Mouse (Mus musculus): ENCODE results near the gene Tlr7. TPM values are rescaled to one million over a fixed set of nuclear protein-coding genes. Genes with fewer than 3 reads are reported as not detected.

Tlr7 gene
- polyA plus RNA-seq, 1 experiment from 2014 or later, result 0.33 TPM

DNA sequence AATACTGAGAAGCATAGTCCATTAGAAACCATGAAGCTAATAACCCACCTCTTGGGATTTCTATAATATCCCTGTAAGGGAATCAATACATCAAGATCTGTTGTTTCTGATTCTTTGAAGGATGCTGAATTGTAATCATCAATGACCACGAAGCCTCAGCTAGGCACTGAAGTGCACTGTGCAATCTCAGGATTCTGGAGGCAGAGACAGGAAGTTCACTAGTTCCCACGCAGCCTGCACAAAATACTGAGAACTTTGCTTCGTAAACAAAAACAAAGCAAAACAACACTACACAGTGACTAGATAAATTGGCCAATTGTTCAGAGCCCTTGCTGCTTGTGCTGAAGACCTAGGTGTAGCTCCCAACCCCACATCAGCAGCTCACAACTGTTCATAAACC is 11.5 kb upstream of the Tlr7 start:
- H3K4me3 ChIP-seq (ENCODE audit: low read depth, low read length), result no peak overlapping the region
- 80% methylated on average over 3 of the region's 3 CpGs for WGBS
- no peaks in the 10 kb centered on the region for H3K36me3 ChIP-seq (ENCODE audit: control insufficient read depth, insufficient read depth, low read length)
- no peak overlapping the region for H3K9ac ChIP-seq (ENCODE audit: low read depth, low read length)
- H3K27ac ChIP-seq (ENCODE audit: low read length), result no peak overlapping the region
- H3K9me3 ChIP-seq (replicated peaks; ENCODE audit: control insufficient read depth, low read length, poor library complexity, severe bottlenecking), result no peaks in the 10 kb centered on the region
- no peaks in the 10 kb centered on the region for H3K4me1 ChIP-seq (ENCODE audit: control insufficient read depth, insufficient read depth, low read length)
- no peak overlapping the region for H3K4me2 ChIP-seq (ENCODE audit: low read length)
- H3K27me3 ChIP-seq (ENCODE audit: control insufficient read depth, insufficient read depth, low read depth, low read length), result 0 out of 2 replicates have a peak, but pooled peaks cover 2% of the 10 kb centered on the region
- no peak for ATAC-seq

GRCm38 (mm10) chrX:167340190-167340589 is 9.8 kb upstream of the Tlr7 start:
- H3K4me1 ChIP-seq (ENCODE audit: control insufficient read depth, insufficient read depth, low read length), result no peaks in the 10 kb centered on the region
- H3K9me3 ChIP-seq (replicated peaks; ENCODE audit: control insufficient read depth, low read length, poor library complexity, severe bottlenecking), result no peaks in the 10 kb centered on the region
- no peak overlapping the region for H3K4me3 ChIP-seq (ENCODE audit: low read depth, low read length)
- ATAC-seq, result no peak
- no peaks in the 10 kb centered on the region for H3K36me3 ChIP-seq (ENCODE audit: control insufficient read depth, insufficient read depth, low read length)
- 90% methylated on average over 2 of the region's 2 CpGs for WGBS
- H3K9ac ChIP-seq (ENCODE audit: low read depth, low read length), result no peak overlapping the region
- H3K4me2 ChIP-seq (ENCODE audit: low read length), result no peak overlapping the region
- H3K27ac ChIP-seq (ENCODE audit: low read length), result no peak overlapping the region
- H3K27me3 ChIP-seq (ENCODE audit: control insufficient read depth, insufficient read depth, low read depth, low read length), result 0 out of 2 replicates have a peak, but pooled peaks cover 2% of the 10 kb centered on the region

- Histone ChIP-seq H3K4me3 (ENCODE audit: low read depth, low read length) (no peak overlapping the region), H3K36me3 (ENCODE audit: control insufficient read depth, insufficient read depth, low read length) (no peaks in the 10 kb centered on the region), H3K27ac (ENCODE audit: low read length) (no peak overlapping the region), H3K4me2 (ENCODE audit: low read length) (no peak overlapping the region), H3K4me1 (ENCODE audit: control insufficient read depth, insufficient read depth, low read length) (no peaks in the 10 kb centered on the region), H3K9me3 (replicated peaks; ENCODE audit: control insufficient read depth, low read length, poor library complexity, severe bottlenecking) (no peaks in the 10 kb centered on the region), H3K9ac (ENCODE audit: low read depth, low read length) (no peak overlapping the region), H3K27me3 (ENCODE audit: control insufficient read depth, insufficient read depth, low read depth, low read length) (0 out of 2 replicates have a peak, but pooled peaks cover 2% of the 10 kb centered on the region)
- WGBS, result 100% methylated on average over 1 of the region's 1 CpGs
- ATAC-seq, result no peak
Observed at GRCm38 (mm10) chrX:167337990-167338389, 7.6 kb upstream of the Tlr7 start.

DNA sequence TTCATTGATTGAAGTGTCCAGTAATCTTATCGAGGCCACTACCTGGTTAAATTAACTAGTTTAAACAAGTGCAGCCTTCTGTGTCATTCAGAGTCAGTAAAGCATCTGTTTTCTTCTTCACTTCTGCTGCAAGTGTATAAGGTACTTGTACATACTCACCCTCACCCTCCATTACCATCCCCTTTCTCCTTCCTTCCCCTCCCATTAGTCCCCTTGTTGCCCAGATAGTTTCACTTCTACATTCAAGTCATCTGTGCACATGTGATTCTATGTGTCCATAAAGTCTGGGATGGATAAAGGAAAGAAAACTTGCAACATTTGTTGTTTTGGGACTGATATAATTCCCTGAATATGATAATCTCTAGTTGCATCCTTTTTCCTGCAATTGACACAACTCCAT is 4.2 kb upstream of the Tlr7 start:
- H3K4me1 ChIP-seq (ENCODE audit: control insufficient read depth, insufficient read depth, low read length), result no peaks in the 10 kb centered on the region
- no peak overlapping the region for H3K27ac ChIP-seq (ENCODE audit: low read length)
- no peaks in the 10 kb centered on the region for H3K36me3 ChIP-seq (ENCODE audit: control insufficient read depth, insufficient read depth, low read length)
- no peaks in the 10 kb centered on the region for H3K27me3 ChIP-seq (ENCODE audit: control insufficient read depth, insufficient read depth, low read depth, low read length)
- WGBS, result 93% methylated on average over 1 of the region's 1 CpGs
- no peak for ATAC-seq
- no peaks in the 10 kb centered on the region for H3K9me3 ChIP-seq (replicated peaks; ENCODE audit: control insufficient read depth, low read length, poor library complexity, severe bottlenecking)
- no peak overlapping the region for H3K9ac ChIP-seq (ENCODE audit: low read depth, low read length)
- no peak overlapping the region for H3K4me2 ChIP-seq (ENCODE audit: low read length)
- H3K4me3 ChIP-seq (ENCODE audit: low read depth, low read length), result no peak overlapping the region

GRCm38 (mm10) chrX:167332607-167333006 is 2.2 kb upstream of the Tlr7 start:
- no peak overlapping the region for H3K9ac ChIP-seq (ENCODE audit: low read depth, low read length)
- 38% methylated on average over 1 of the region's 1 CpGs for WGBS
- ATAC-seq, result no peak
- H3K9me3 ChIP-seq (replicated peaks; ENCODE audit: control insufficient read depth, low read length, poor library complexity, severe bottlenecking), result no peaks in the 10 kb centered on the region
- H3K27ac ChIP-seq (ENCODE audit: low read length), result no peak overlapping the region
- H3K36me3 ChIP-seq (ENCODE audit: control insufficient read depth, insufficient read depth, low read length), result no peaks in the 10 kb centered on the region
- no peaks in the 10 kb centered on the region; the same call in 1 of the 2 replicates for H3K27me3 ChIP-seq (ENCODE audit: control insufficient read depth, insufficient read depth, low read depth, low read length)
- no peaks in the 10 kb centered on the region for H3K4me1 ChIP-seq (ENCODE audit: control insufficient read depth, insufficient read depth, low read length)
- no peak overlapping the region for H3K4me2 ChIP-seq (ENCODE audit: low read length)
- H3K4me3 ChIP-seq (ENCODE audit: low read depth, low read length), result no peak overlapping the region

DNA sequence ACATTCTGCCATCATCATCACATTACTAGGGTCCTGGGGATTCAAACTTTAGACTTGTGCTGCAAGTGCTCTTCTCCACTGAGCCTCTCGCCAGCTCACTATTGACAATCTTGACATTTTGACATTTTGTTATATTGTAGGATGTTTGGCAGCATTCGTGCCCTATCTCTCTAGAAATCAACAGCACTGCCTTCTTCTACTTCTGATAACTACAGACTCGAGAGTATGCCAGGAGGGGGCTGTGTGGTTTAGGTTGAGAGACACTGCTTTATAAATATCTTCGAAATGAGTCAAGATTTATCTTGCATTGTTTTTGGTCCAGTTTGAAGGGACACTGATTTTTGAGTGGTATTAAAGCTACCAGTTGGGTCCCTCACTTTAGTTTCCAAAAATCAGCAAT is 635 bp upstream of the Tlr7 start:
- Histone ChIP-seq H3K27me3 (ENCODE audit: control insufficient read depth, insufficient read depth, low read depth, low read length) (peaks cover 1% of the 10 kb centered on the region; the same call in 1 of the 2 replicates), H3K9me3 (replicated peaks; ENCODE audit: control insufficient read depth, low read length, poor library complexity, severe bottlenecking) (no peaks in the 10 kb centered on the region), H3K9ac (ENCODE audit: low read depth, low read length) (no peak overlapping the region), H3K27ac (ENCODE audit: low read length) (no peak overlapping the region), H3K4me2 (ENCODE audit: low read length) (no peak overlapping the region), H3K4me1 (ENCODE audit: control insufficient read depth, insufficient read depth, low read length) (no peaks in the 10 kb centered on the region), H3K4me3 (ENCODE audit: low read depth, low read length) (no peak overlapping the region), H3K36me3 (ENCODE audit: control insufficient read depth, insufficient read depth, low read length) (no peaks in the 10 kb centered on the region)
- WGBS, result 85% methylated on average over 4 of the region's 4 CpGs
- no peak for ATAC-seq

DNA sequence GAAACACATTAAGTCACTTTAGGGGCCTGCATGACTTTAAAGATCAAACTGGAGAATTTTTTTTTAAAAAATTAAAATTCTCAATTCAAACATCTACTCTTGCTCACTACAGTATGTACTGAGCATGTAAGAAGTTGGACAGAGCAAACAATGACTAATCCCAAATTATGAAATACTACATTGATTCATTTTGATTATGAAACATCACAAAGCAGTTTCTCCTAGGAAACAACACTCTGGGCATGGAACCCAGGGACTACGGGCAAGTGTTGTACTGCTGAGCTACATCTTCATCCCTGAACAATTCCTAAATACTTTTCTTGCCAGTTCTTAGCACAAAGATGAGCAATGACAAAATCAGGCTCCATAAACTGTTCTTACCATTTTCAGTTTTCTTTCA is 738 bp downstream of the Tlr7 start:
- H3K4me3 ChIP-seq (ENCODE audit: low read depth, low read length), result no peak overlapping the region
- no peak overlapping the region for H3K4me2 ChIP-seq (ENCODE audit: low read length)
- H3K9me3 ChIP-seq (replicated peaks; ENCODE audit: control insufficient read depth, low read length, poor library complexity, severe bottlenecking), result no peaks in the 10 kb centered on the region
- no peak overlapping the region for H3K9ac ChIP-seq (ENCODE audit: low read depth, low read length)
- H3K4me1 ChIP-seq (ENCODE audit: control insufficient read depth, insufficient read depth, low read length), result no peaks in the 10 kb centered on the region
- no peak for ATAC-seq
- whole genome bisulfite sequencing, result 82% methylated on average over 1 of the region's 1 CpGs
- no peaks in the 10 kb centered on the region for H3K36me3 ChIP-seq (ENCODE audit: control insufficient read depth, insufficient read depth, low read length)
- H3K27me3 ChIP-seq (ENCODE audit: control insufficient read depth, insufficient read depth, low read depth, low read length), result peaks cover 5% of the 10 kb centered on the region; the same call in 1 of the 2 replicates
- H3K27ac ChIP-seq (ENCODE audit: low read length), result no peak overlapping the region

GRCm38 (mm10) chrX:167329098-167329497 is 1.3 kb downstream of the Tlr7 start:
- no peaks in the 10 kb centered on the region for H3K36me3 ChIP-seq (ENCODE audit: control insufficient read depth, insufficient read depth, low read length)
- no peak for ATAC-seq
- no peaks in the 10 kb centered on the region for H3K4me1 ChIP-seq (ENCODE audit: control insufficient read depth, insufficient read depth, low read length)
- no peak overlapping the region for H3K4me2 ChIP-seq (ENCODE audit: low read length)
- no peaks in the 10 kb centered on the region for H3K9me3 ChIP-seq (replicated peaks; ENCODE audit: control insufficient read depth, low read length, poor library complexity, severe bottlenecking)
- 90% methylated on average over 1 of the region's 1 CpGs for WGBS
- no peak overlapping the region for H3K9ac ChIP-seq (ENCODE audit: low read depth, low read length)
- H3K27ac ChIP-seq (ENCODE audit: low read length), result no peak overlapping the region
- H3K4me3 ChIP-seq (ENCODE audit: low read depth, low read length), result no peak overlapping the region
- H3K27me3 ChIP-seq (ENCODE audit: control insufficient read depth, insufficient read depth, low read depth, low read length), result peaks cover 5% of the 10 kb centered on the region; the same call in 1 of the 2 replicates

DNA sequence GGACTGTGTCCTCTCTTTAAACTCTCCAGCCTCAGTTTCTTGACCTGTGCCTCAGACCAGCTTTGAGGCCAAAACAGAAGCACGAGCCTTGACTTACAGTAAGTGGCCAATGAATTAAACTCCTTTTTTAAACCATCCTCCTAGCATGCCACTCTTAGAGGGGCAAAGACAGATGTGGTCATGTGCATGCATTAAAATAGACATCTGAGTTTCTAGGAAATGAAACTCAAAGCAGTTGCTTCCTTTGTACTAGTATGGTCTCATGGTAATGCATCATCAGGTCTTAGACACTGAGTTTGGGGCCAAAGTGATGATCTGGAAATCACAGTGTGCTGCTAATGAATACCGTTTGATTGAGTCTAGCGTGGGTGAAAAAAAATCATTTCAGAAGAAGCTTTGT is 1.8 kb downstream of the Tlr7 start:
- Histone ChIP-seq H3K27ac (ENCODE audit: low read length) (no peak overlapping the region), H3K9ac (ENCODE audit: low read depth, low read length) (no peak overlapping the region), H3K4me1 (ENCODE audit: control insufficient read depth, insufficient read depth, low read length) (no peaks in the 10 kb centered on the region), H3K4me2 (ENCODE audit: low read length) (no peak overlapping the region), H3K36me3 (ENCODE audit: control insufficient read depth, insufficient read depth, low read length) (no peaks in the 10 kb centered on the region), H3K27me3 (ENCODE audit: control insufficient read depth, insufficient read depth, low read depth, low read length) (peaks cover 5% of the 10 kb centered on the region; the same call in 1 of the 2 replicates), H3K4me3 (ENCODE audit: low read depth, low read length) (no peak overlapping the region), H3K9me3 (replicated peaks; ENCODE audit: control insufficient read depth, low read length, poor library complexity, severe bottlenecking) (no peaks in the 10 kb centered on the region)
- no peak for ATAC-seq
- WGBS, result 91% methylated on average over 3 of the region's 3 CpGs

All from midbrain, embryonic 16.5 days (tissue).